Mouse (Mus musculus): ENCODE data around the gene C330021F23Rik. TPM values are rescaled to one million over a fixed set of nuclear protein-coding genes. Genes with fewer than 3 reads are reported as not detected.

The C330021F23Rik gene
- 0.88 TPM in 1 of 2 replicates, not detected in the other for polyA plus RNA-seq (2012; rRNA removed)

DNA sequence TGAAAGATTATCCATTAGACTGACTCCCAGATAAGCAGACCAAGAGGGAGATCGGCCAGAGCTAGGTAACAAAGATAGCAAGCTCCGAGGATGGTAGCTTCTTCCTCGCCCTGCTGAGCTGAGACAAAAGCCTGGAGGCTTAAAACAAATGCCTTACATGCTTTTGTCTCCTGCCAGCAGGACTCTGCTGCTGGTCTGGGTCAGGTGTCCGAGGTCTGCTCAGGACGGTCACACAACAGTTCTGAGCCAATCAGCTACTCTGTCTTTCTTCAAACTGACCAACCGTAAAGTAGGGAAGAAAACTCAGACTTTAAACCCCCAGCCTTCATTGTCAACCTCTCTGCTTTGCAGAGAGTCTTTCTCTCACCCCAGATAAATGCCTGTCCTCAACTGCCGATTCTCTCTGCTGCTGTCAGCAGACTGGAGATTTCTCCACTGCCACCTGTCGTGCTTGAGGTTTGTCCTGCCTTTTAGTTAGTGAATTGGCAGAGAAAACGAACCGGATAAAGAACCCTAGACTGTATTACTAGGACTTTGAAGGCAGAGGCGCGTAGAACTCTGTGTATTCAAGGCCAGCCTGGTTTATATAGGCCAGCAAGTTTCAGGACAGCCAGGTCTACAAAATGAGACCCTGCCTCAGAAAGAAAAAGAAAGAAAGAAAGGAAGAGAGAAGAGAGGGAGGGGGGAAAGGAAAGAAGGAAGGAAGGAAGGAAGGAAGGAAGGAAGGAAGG lies at the start of gene C330021F23Rik:
Gene C330021F23Rik (plus strand): TSS at position 350 of the 731 bp plus-strand sequence.
- no peak for TF ChIP-seq POLR2A (IDR thresholded peaks at IDR 0.05; ENCODE audit: borderline replicate concordance, extremely low read depth, low read depth, low read length)
- no peak for TF ChIP-seq CTCF (IDR thresholded peaks at IDR 0.05; ENCODE audit: insufficient read depth, low read length)
- no peak for DNase-seq
- Histone ChIP-seq H3K4me1 (ENCODE audit: control insufficient read depth, insufficient read depth, low read length) (no peaks in the 10 kb centered on the region), H3K4me3 (replicated peaks; ENCODE audit: extremely low read depth, low read depth, low read length) (peak within 1 kb of the TSS; percentile 30)
- WGBS, result 16% methylated on average over 12 of the region's 12 CpGs

DNA sequence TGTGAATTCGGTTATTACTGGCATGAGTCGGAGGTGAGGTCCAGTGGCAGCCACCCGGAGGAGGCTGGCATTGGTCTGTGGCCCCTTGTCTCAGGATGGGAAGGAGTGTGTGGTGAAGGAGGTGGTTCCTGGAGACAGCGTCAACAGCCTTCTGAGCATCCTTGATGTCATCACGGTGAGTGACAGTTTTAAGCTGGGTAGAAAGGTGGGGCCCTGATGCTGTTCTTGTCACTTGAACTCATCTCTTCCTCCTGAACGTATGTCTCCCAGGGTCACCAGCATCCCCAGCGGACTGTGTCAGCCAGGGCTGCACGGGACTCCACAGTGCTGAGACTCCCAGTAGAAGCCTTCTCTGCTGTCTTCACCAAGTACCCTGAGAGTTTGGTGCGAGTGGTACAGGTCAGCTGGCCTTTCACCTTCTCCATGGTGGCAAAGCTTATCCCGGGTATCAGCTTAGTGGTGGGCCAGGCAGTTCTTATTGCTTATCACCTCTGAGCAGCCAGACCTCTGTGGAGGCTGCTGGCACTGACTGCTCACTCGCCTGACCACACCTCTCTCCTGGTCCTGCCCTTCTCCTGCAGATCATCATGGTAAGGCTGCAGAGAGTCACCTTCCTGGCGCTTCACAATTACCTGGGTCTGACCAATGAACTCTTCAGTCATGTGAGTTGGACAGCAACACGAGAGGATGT lies 45.6 kb upstream of the C330021F23Rik start:
- TF ChIP-seq CTCF (IDR thresholded peaks at IDR 0.05; ENCODE audit: insufficient read depth, low read length) (no peak), POLR2A (IDR thresholded peaks at IDR 0.05; ENCODE audit: borderline replicate concordance, extremely low read depth, low read depth, low read length) (no peak)
- 90% methylated on average over 13 of the region's 13 CpGs for WGBS
- no peak for DNase-seq
- Histone ChIP-seq H3K4me3 (replicated peaks; ENCODE audit: extremely low read depth, low read depth, low read length) (no peak overlapping the region), H3K4me1 (ENCODE audit: control insufficient read depth, insufficient read depth, low read length) (no peaks in the 10 kb centered on the region)

DNA sequence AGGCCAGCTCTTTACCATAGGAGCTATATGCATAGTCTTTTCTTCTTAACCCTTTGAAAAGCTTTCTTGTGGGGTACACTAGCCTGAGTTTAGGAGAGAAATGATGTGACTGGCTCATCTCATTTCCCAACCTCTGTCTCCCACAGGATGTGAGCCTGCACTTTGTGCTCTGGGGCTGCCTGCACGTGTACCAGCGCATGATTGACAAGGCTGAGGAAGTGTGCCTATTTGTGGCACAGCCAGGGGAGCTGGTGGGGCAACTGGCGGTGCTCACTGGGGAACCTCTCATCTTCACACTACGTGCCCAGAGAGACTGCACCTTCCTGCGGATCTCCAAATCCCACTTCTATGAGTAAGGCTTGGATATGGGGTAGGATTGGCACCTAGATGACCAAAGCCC lies 37.0 kb upstream of the C330021F23Rik start:
- no peak for DNase-seq
- no peak overlapping the region for H3K4me3 ChIP-seq (replicated peaks; ENCODE audit: extremely low read depth, low read depth, low read length)
- no peaks in the 10 kb centered on the region for H3K4me1 ChIP-seq (ENCODE audit: control insufficient read depth, insufficient read depth, low read length)
- WGBS, result 87% methylated on average over 5 of the region's 5 CpGs
- no peak for TF ChIP-seq POLR2A (IDR thresholded peaks at IDR 0.05; ENCODE audit: borderline replicate concordance, extremely low read depth, low read depth, low read length)
- no peak for TF ChIP-seq CTCF (IDR thresholded peaks at IDR 0.05; ENCODE audit: insufficient read depth, low read length)

DNA sequence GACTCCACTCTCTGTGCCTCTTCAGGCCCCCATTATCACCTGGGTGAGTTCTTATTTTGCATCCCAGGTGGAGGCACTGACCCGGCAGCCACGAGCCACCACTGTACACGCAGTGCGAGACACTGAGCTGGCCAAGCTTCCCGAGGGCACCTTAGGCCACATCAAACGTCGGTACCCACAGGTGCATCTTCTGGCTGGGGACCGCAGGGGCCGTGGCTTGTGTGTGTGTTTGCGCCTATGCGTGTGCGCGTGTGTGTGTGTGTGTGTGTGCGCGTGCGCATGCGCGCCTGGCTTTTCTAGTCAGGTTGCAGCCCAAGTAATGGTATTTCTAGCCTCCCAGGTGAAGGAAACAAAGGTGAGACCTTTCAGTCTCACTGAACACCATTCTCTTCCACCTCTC lies 35.9 kb upstream of the C330021F23Rik start:
- WGBS, result 95% methylated on average over 18 of the region's 18 CpGs
- TF ChIP-seq CTCF (IDR thresholded peaks at IDR 0.05; ENCODE audit: insufficient read depth, low read length) (no peak), POLR2A (IDR thresholded peaks at IDR 0.05; ENCODE audit: borderline replicate concordance, extremely low read depth, low read depth, low read length) (no peak)
- Histone ChIP-seq H3K4me1 (ENCODE audit: control insufficient read depth, insufficient read depth, low read length) (no peaks in the 10 kb centered on the region), H3K4me3 (replicated peaks; ENCODE audit: extremely low read depth, low read depth, low read length) (no peak overlapping the region)
- no peak for DNase-seq

DNA sequence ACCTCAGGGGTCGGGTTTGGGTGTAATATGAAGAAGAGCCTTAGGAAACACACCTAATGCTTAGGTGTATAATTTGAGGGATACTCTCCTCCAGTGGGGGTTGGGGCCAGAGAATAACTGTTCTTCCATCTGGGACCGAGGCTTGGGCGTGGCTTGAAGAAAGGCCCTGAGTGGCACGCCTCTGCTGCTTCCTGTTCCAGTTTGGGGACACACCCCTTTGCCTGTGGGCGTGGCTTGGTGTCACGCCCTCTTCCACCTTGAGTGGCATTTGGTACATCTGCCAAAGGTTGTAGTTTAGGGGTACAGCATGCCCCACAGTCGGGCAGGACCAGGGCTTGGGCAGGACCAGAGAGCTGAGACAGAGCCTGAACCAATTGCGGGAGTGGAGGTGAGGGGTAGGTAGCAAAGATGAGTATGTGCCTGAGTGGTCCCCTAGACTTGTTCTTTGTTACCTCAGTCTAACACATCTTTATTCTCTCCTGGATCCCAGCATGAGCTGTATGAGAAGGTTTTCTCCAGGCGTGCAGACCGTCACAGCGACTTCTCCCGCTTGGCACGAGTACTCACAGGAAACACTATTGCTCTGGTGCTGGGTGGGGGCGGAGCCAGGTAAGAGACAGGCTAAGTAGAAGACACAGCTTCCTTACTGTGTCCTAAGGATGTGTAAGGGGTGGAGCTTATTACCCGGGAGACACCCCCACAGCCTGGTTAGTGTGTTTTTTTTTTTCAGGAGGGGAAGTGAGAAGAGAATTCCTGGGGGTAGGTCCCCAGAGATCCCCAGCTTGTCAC lies 31.5 kb upstream of the C330021F23Rik start:
- no peak for DNase-seq
- H3K4me1 ChIP-seq (ENCODE audit: control insufficient read depth, insufficient read depth, low read length), result no peaks in the 10 kb centered on the region
- WGBS, result 58% methylated on average over 15 of the region's 15 CpGs
- H3K4me3 ChIP-seq (replicated peaks; ENCODE audit: extremely low read depth, low read depth, low read length), result no peak overlapping the region
- no peak for TF ChIP-seq CTCF (IDR thresholded peaks at IDR 0.05; ENCODE audit: insufficient read depth, low read length)
- TF ChIP-seq POLR2A (IDR thresholded peaks at IDR 0.05; ENCODE audit: borderline replicate concordance, extremely low read depth, low read depth, low read length), result no peak

DNA sequence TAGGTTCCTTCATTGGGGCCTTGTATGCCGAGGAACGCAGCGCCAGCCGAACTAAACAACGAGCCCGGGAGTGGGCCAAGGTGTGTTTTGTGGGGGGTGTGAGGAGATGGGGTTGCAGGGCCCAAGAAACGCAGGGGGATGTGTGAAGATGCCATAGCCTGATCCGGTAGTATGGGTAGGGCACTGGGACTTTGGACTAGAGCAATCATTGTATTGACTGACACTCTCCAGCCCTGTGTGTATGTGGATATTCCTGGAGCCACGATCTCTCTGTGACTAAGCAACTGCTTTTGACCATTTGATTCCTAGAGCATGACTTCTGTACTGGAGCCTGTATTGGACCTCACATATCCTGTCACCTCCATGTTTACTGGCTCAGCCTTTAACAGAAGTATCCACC lies 30.9 kb upstream of the C330021F23Rik start:
- TF ChIP-seq CTCF (IDR thresholded peaks at IDR 0.05; ENCODE audit: insufficient read depth, low read length), result no peak
- no peak for TF ChIP-seq POLR2A (IDR thresholded peaks at IDR 0.05; ENCODE audit: borderline replicate concordance, extremely low read depth, low read depth, low read length)
- H3K4me1 ChIP-seq (ENCODE audit: control insufficient read depth, insufficient read depth, low read length), result no peaks in the 10 kb centered on the region
- no peak overlapping the region for H3K4me3 ChIP-seq (replicated peaks; ENCODE audit: extremely low read depth, low read depth, low read length)
- WGBS, result 93% methylated on average over 9 of the region's 9 CpGs
- DNase-seq, result no peak

DNA sequence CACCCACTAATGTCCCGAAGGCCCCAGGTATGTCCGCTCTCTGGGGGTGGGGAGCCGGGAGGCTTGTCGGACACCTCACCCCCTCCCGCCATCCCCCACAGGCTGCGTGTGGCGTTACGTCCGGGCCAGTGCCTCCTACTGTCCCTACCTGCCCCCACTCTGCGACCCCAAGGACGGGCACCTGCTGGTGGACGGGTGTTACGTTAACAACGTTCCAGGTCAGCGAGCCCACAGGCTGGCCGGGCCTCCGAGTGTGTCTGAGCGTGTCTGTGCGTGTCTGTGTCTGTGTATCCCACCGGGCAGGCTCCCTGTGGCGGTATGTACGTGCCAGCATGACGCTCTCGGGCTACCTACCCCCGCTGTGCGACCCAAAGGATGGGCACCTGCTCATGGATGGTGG lies 30.1 kb upstream of the C330021F23Rik start:
- TF ChIP-seq CTCF (IDR thresholded peaks at IDR 0.05; ENCODE audit: insufficient read depth, low read length) (no peak), POLR2A (IDR thresholded peaks at IDR 0.05; ENCODE audit: borderline replicate concordance, extremely low read depth, low read depth, low read length) (no peak)
- no peak overlapping the region for H3K4me3 ChIP-seq (replicated peaks; ENCODE audit: extremely low read depth, low read depth, low read length)
- 98% methylated on average over 26 of the region's 26 CpGs for whole genome bisulfite sequencing

DNA sequence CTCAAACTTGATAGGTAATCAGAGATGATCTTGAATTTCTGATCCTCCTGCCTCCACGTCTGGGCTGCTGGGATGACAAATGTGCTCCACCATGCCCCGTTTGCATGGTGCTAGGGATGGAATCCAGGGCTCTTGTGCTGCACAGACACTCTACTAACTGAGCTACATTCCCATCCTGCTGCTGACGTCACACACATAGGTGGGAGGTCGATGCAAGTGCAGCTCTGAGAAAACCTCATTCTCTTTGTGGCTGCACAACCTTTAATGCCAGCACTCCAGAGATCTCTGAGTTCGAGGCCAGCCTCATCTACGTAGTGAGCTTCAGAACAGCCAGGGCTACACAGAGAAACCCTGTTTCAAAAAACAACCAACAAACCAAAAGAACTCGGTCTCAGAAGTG lies 28.6 kb upstream of the C330021F23Rik start:
- 88% methylated on average over 7 of the region's 7 CpGs for WGBS
- DNase-seq, result no peak
- H3K4me1 ChIP-seq (ENCODE audit: control insufficient read depth, insufficient read depth, low read length), result no peaks in the 10 kb centered on the region
- no peak for TF ChIP-seq POLR2A (IDR thresholded peaks at IDR 0.05; ENCODE audit: borderline replicate concordance, extremely low read depth, low read depth, low read length)
- no peak for TF ChIP-seq CTCF (IDR thresholded peaks at IDR 0.05; ENCODE audit: insufficient read depth, low read length)
- no peak overlapping the region for H3K4me3 ChIP-seq (replicated peaks; ENCODE audit: extremely low read depth, low read depth, low read length)

More for the DNA sequence above, 30.1 kb upstream of the C330021F23Rik start:
- DNase-seq, result no peak
- H3K4me1 ChIP-seq (ENCODE audit: control insufficient read depth, insufficient read depth, low read length), result no peaks in the 10 kb centered on the region

DNA sequence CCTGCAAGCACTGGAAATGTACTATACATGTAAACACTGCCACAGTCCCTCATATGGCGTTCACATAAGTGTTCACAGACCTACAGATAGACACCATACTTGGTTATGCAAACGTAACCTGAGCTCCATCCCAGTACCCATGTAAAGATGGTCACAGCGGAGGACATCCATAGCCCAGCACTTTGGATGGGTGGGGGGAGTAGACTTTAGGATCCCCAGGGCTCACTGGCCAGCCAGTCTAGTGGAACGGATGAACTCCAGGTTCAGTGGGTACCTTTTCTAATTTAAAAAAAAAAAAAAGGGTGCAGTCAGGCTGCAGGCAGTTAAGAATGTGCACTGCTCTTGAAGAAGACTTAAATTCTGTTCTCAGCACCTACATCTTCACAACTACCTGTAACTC lies 27.7 kb upstream of the C330021F23Rik start:
- 92% methylated on average over 4 of the region's 4 CpGs for WGBS
- Histone ChIP-seq H3K4me3 (replicated peaks; ENCODE audit: extremely low read depth, low read depth, low read length) (no peak overlapping the region), H3K4me1 (ENCODE audit: control insufficient read depth, insufficient read depth, low read length) (no peaks in the 10 kb centered on the region)
- TF ChIP-seq CTCF (IDR thresholded peaks at IDR 0.05; ENCODE audit: insufficient read depth, low read length) (no peak), POLR2A (IDR thresholded peaks at IDR 0.05; ENCODE audit: borderline replicate concordance, extremely low read depth, low read depth, low read length) (no peak)
- DNase-seq, result no peak

Data from lung, adult 2 months (tissue).